Mouse (Mus musculus) heart, embryonic 14.5 days (tissue): ENCODE measurements around the gene Pcx. TPM values are rescaled to one million over a fixed set of nuclear protein-coding genes. Genes with fewer than 3 reads are reported as not detected.

ENCODE experiments used
- ATAC-seq: fragments of 200-750 bp; cut with Nextera tagmentation; 2 replicates; pipeline ENCODE4 v1.8.0; 2017; ENCODE audit warnings: low read depth, moderate TSS enrichment; ENCODE audit not compliant: insufficient number of reproducible peaks, insufficient read depth, low FRiP score
- H3K27ac ChIP-seq, 2 experiments: fragments of 200-500 bp in 1 of 2; fragments of 300-500 bp in 1 of 2; sonication (generic) in 1 of 2; replicated peaks in 1 of 2; 2 replicates each; pipeline ENCODE4 v1.5.1; 2012 to 2014; ENCODE audit warnings: low read depth in 2 of 2, low read length in 2 of 2, control low read depth in 1 of 2, mild to moderate bottlenecking in 1 of 2, mixed read lengths in 1 of 2; ENCODE audit not compliant: control insufficient read depth in 1 of 2, insufficient read depth in 1 of 2
- H3K27me3 ChIP-seq: fragments of 300-500 bp; sonication (generic); 2 replicates; pipeline ENCODE4 v1.6.1; 2014; ENCODE audit warnings: mild to moderate bottlenecking, low read length, control low read depth; ENCODE audit not compliant: control insufficient read depth, insufficient read depth
- H3K36me3 ChIP-seq: fragments of 300-500 bp; sonication (generic); 2 replicates; pipeline ENCODE4 v1.6.1; 2014; ENCODE audit warnings: mild to moderate bottlenecking, control low read depth, low read length, mixed read lengths; ENCODE audit not compliant: control insufficient read depth, insufficient read depth
- H3K4me1 ChIP-seq, 2 experiments: fragments of 200-500 bp in 1 of 2; fragments of 300-500 bp in 1 of 2; sonication (generic) in 1 of 2; 2 replicates each; pipeline ENCODE4 v1.6.1; 2012 to 2014; ENCODE audit warnings: low read length in 2 of 2, control low read depth in 1 of 2, mixed read lengths in 1 of 2; ENCODE audit not compliant: control insufficient read depth in 2 of 2, insufficient read depth in 2 of 2
- H3K4me2 ChIP-seq: fragments of 300-500 bp; sonication (generic); 2 replicates; pipeline ENCODE4 v1.6.1; 2014; ENCODE audit warnings: mild to moderate bottlenecking, low read length
- H3K4me3 ChIP-seq, 2 experiments: fragments of 200-500 bp in 1 of 2; fragments of 300-500 bp in 1 of 2; sonication (generic) in 1 of 2; 2 replicates each; pipeline ENCODE4 v1.5.1; 2012 to 2014; ENCODE audit warnings: low read length in 2 of 2, mild to moderate bottlenecking in 2 of 2, control low read depth in 1 of 2, low read depth in 1 of 2, moderate library complexity in 1 of 2; ENCODE audit not compliant: control insufficient read depth in 1 of 2, insufficient read depth in 1 of 2
- H3K9ac ChIP-seq: fragments of 300-500 bp; sonication (generic); 2 replicates; pipeline ENCODE4 v1.6.1; 2014; ENCODE audit warnings: mild to moderate bottlenecking, low read length
- H3K9me3 ChIP-seq: fragments of 300-500 bp; sonication (generic); 2 replicates; pipeline ENCODE4 v1.6.1; 2016; ENCODE audit warnings: low read length, control low read depth; ENCODE audit not compliant: control insufficient read depth
- WGBS: fragments of 180-500 bp; shearing (Covaris S2); extraction: QIAGEN DNeasy Blood & Tissue Kit; methylation state at CpG from one replicate; pipeline ENCODE4 v1.1.7; 2014; 5-methylcytosine and 5-hydroxymethylcytosine counted together
- polyA plus RNA-seq: library from polyadenylated mRNA; unstranded; fragments of >200 nt; fragmentation: Nextera tagmentation; extraction: Ambion mirVana; gene quantifications from 2 replicates; pipeline ENCODE4 v1.2.1, GENCODE M21; 2014

The Pcx gene
- polyA plus RNA-seq, 1 experiment from 2014 or later = 8.7 TPM

GRCm38 (mm10) chr19:4567665-4568064, 57.4 kb downstream of the Pcx start:
- WGBS = 62% methylated on average over 2 of the region's 2 CpGs

GRCm38 (mm10) chr19:4568832-4569231, 58.6 kb downstream of the Pcx start:
- WGBS = 20% methylated on average over 4 of the region's 4 CpGs
- peaks cover 7 to 10% of the 10 kb centered on the region in 2 experiments; a peak in 3 of 4 replicates for H3K4me1 ChIP-seq
- H3K27me3 ChIP-seq = no peaks in the 10 kb centered on the region
- no peak overlapping the region for H3K9ac ChIP-seq
- no peak overlapping the region for H3K27ac ChIP-seq
- no peaks in the 10 kb centered on the region for H3K36me3 ChIP-seq
- no peak overlapping the region for H3K4me3 ChIP-seq
- H3K4me2 ChIP-seq = no peak overlapping the region
- no peaks in the 10 kb centered on the region for H3K9me3 ChIP-seq
- no peak; the same call in 1 of the 2 replicates for ATAC-seq

More at GRCm38 (mm10) chr19:4567665-4568064, 57.4 kb downstream of the Pcx start:
- Histone ChIP-seq H3K27ac (no peak overlapping the region), H3K9ac (no peak overlapping the region), H3K4me1 (peaks cover 7 to 10% of the 10 kb centered on the region in 2 experiments; a peak in 3 of 4 replicates), H3K36me3 (no peaks in the 10 kb centered on the region), H3K4me3 (no peak overlapping the region), H3K4me2 (no peak overlapping the region), H3K9me3 (no peaks in the 10 kb centered on the region), H3K27me3 (no peaks in the 10 kb centered on the region)
- ATAC-seq = no peak

GRCm38 (mm10) chr19:4569356-4570236, 59.3 kb downstream of the Pcx start:
- Histone ChIP-seq H3K27ac (no peak overlapping the region), H3K9me3 (no peaks in the 10 kb centered on the region), H3K27me3 (no peaks in the 10 kb centered on the region), H3K36me3 (no peaks in the 10 kb centered on the region), H3K4me2 (no peak overlapping the region), H3K9ac (no peak overlapping the region), H3K4me1 (peaks cover 7 to 10% of the 10 kb centered on the region in 2 experiments; a peak in 3 of 4 replicates), H3K4me3 (no peak overlapping the region)
- ATAC-seq = no peak
- 74% methylated on average over 17 of the region's 17 CpGs for WGBS

GRCm38 (mm10) chr19:4570237-4570613, 60.0 kb downstream of the Pcx start:
- H3K4me2 ChIP-seq = no peak overlapping the region
- H3K27me3 ChIP-seq = no peaks in the 10 kb centered on the region
- no peak overlapping the region for H3K9ac ChIP-seq
- H3K36me3 ChIP-seq = no peaks in the 10 kb centered on the region
- 90% methylated on average over 11 of the region's 11 CpGs for WGBS
- ATAC-seq = no peak
- H3K9me3 ChIP-seq = no peaks in the 10 kb centered on the region
- no peak overlapping the region for H3K27ac ChIP-seq
- H3K4me3 ChIP-seq = no peak overlapping the region
- peaks cover 7 to 10% of the 10 kb centered on the region in 2 experiments; a peak in 3 of 4 replicates for H3K4me1 ChIP-seq

- H3K9ac ChIP-seq = no peak overlapping the region
- WGBS = 84% methylated on average over 6 of the region's 6 CpGs
Observed at GRCm38 (mm10) chr19:4570815-4571214, 60.5 kb downstream of the Pcx start.

GRCm38 (mm10) chr19:4571658-4572057, 61.4 kb downstream of the Pcx start:
- Histone ChIP-seq H3K27ac (no peak overlapping the region), H3K9me3 (no peaks in the 10 kb centered on the region), H3K4me1 (peaks cover 7 to 10% of the 10 kb centered on the region in 2 experiments; a peak in 3 of 4 replicates), H3K4me2 (no peak overlapping the region), H3K9ac (no peak overlapping the region), H3K36me3 (no peaks in the 10 kb centered on the region), H3K27me3 (no peaks in the 10 kb centered on the region), H3K4me3 (no peak overlapping the region)
- 94% methylated on average over 1 of the region's 1 CpGs for WGBS
- no peak for ATAC-seq

More at GRCm38 (mm10) chr19:4570815-4571214, 60.5 kb downstream of the Pcx start:
- no peaks in the 10 kb centered on the region for H3K36me3 ChIP-seq
- no peak overlapping the region for H3K4me2 ChIP-seq
- H3K4me1 ChIP-seq = peaks cover 7 to 10% of the 10 kb centered on the region in 2 experiments; a peak in 3 of 4 replicates
- no peaks in the 10 kb centered on the region for H3K9me3 ChIP-seq
- ATAC-seq = no peak
- no peak overlapping the region for H3K27ac ChIP-seq
- H3K4me3 ChIP-seq = no peak overlapping the region
- H3K27me3 ChIP-seq = no peaks in the 10 kb centered on the region

- Histone ChIP-seq H3K4me3 (no peak overlapping the region), H3K4me2 (no peak overlapping the region), H3K27me3 (no peaks in the 10 kb centered on the region), H3K27ac (no peak overlapping the region), H3K4me1 (peaks cover 7 to 10% of the 10 kb centered on the region in 2 experiments; a peak in 3 of 4 replicates), H3K9ac (no peak overlapping the region), H3K9me3 (no peaks in the 10 kb centered on the region), H3K36me3 (no peaks in the 10 kb centered on the region)
- 70% methylated on average over 4 of the region's 4 CpGs for WGBS
- ATAC-seq = no peak
Observed at GRCm38 (mm10) chr19:4572061-4572460, 61.8 kb downstream of the Pcx start.
